Mouse (Mus musculus) heart, postnatal 0 days (tissue): ENCODE results near the gene Ripor3.

ENCODE experiments used
- CTCF ChIP-seq: IDR thresholded peaks from 2 replicates; pipeline ENCODE4 v1.5.1; 2016; ENCODE audit warnings: antibody characterized with exemption, control low read depth, low read depth
- EP300 ChIP-seq: IDR thresholded peaks from 2 replicates; pipeline ENCODE4 v1.6.1; 2016; ENCODE audit warnings: antibody characterized with exemption, low read depth

DNA sequence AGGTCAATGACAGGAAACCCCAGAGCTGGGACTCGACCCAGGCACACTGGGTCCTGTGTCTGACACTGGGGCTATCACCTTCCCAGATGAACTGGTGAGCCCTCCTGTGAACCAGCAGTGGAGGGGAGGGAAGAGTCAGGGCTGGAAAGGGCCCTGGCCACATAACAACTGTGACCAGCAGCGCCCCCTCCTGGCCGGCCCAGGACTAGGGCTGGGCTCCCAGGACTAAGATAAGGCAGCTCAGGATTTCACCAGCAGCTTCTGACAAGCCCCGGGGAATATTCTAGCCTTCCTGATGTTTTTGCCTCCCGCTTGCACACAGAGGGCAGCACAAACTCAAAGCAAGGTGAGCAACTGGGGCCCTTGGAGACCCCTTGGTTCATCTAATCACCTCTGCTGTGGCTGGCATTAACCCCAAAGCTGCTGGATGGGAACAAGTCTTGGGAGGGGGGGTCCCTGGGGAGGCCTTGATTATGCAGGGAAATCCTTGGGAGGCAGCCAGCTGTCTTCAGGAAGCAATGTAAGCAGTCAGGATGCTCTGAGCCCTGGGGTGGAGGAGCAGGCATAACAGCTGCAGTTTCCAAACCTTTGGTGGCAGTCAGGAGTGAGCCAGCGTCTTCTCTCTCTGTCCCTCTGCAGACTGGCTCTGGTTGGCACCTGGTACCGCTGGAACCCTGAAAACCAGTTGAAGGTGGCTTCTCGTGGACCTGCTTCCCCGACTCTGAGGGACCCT, at the start of gene Ripor3:
- no peak for TF ChIP-seq EP300
- TF ChIP-seq CTCF, result peak; percentile 75
